Mouse (Mus musculus) megakaryocyte, embryonic 14.5 days (primary cell): ENCODE results near the gene Cpt1c. TPM values are rescaled to one million over a fixed set of nuclear protein-coding genes. Genes with fewer than 3 reads are reported as not detected.

Experiments used
- H3K27me3 ChIP-seq: replicated peaks from 2 replicates; pipeline ENCODE3; 2012; ENCODE audit warnings: inconsistent platforms
- H3K36me3 ChIP-seq: replicated peaks from 2 replicates; pipeline ENCODE3; 2012; ENCODE audit warnings: low read length, inconsistent platforms, mixed read lengths
- H3K4me1 ChIP-seq: 2 replicates; pipeline ENCODE4 v1.6.1; 2012; ENCODE audit warnings: inconsistent platforms
- H3K4me3 ChIP-seq: replicated peaks from 2 replicates; pipeline ENCODE3; 2012; ENCODE audit warnings: moderate library complexity, mild to moderate bottlenecking, inconsistent platforms
- H3K9me3 ChIP-seq: 2 replicates; pipeline ENCODE4 v1.6.1; 2012; ENCODE audit warnings: inconsistent platforms
- FLI1 ChIP-seq: IDR thresholded peaks from 2 replicates; pipeline ENCODE4 v1.6.1; 2012; ENCODE audit warnings: low read length, inconsistent platforms, mixed read lengths
- GATA1 ChIP-seq: IDR thresholded peaks from 3 replicates; pipeline ENCODE4 v1.6.1; 2012; ENCODE audit warnings: mixed read lengths, low read length, inconsistent platforms, borderline replicate concordance
- polyA plus RNA-seq: library from polyadenylated mRNA; stranded (reverse); fragments of >175 nt; gene quantifications from 2 replicates; pipeline ENCODE4 v1.2.3, GENCODE M21; 2012; ENCODE audit warnings: low replicate concordance; ENCODE audit not compliant: insufficient read depth

Cpt1c gene
- polyA plus RNA-seq, 1 experiment: 0.82 TPM

- no peak for TF ChIP-seq GATA1
- H3K36me3 ChIP-seq: no peaks in the 10 kb centered on the region
- peaks cover 45% of the 10 kb centered on the region for H3K4me1 ChIP-seq
- no peaks in the 10 kb centered on the region for H3K9me3 ChIP-seq
- H3K4me3 ChIP-seq: no peak overlapping the region
- H3K27me3 ChIP-seq: peaks cover 57% of the 10 kb centered on the region
Observed at GRCm38 (mm10) chr7:44956266-44956665, 18.4 kb downstream of the Cpt1c start.

GRCm38 (mm10) chr7:44955628-44956027 is 19.0 kb downstream of the Cpt1c start:
- Histone ChIP-seq H3K27me3 (peaks cover 58% of the 10 kb centered on the region), H3K4me3 (no peak overlapping the region), H3K4me1 (peaks cover 39% of the 10 kb centered on the region), H3K9me3 (no peaks in the 10 kb centered on the region), H3K36me3 (no peaks in the 10 kb centered on the region)
- TF ChIP-seq GATA1 (no peak), FLI1 (no peak)

GRCm38 (mm10) chr7:44954091-44954885 is 20.4 kb downstream of the Cpt1c start:
- peaks cover 42% of the 10 kb centered on the region for H3K4me1 ChIP-seq
- H3K27me3 ChIP-seq: peaks cover 60% of the 10 kb centered on the region
- H3K4me3 ChIP-seq: no peak overlapping the region
- H3K36me3 ChIP-seq: no peaks in the 10 kb centered on the region
- no peaks in the 10 kb centered on the region for H3K9me3 ChIP-seq
- TF ChIP-seq FLI1 (no peak), GATA1 (no peak)

GRCm38 (mm10) chr7:44953561-44953960 is 21.1 kb downstream of the Cpt1c start:
- TF ChIP-seq FLI1: no peak
- no peak for TF ChIP-seq GATA1
- Histone ChIP-seq H3K27me3 (peaks cover 58% of the 10 kb centered on the region), H3K36me3 (no peaks in the 10 kb centered on the region), H3K4me3 (no peak overlapping the region), H3K9me3 (no peaks in the 10 kb centered on the region), H3K4me1 (peaks cover 42% of the 10 kb centered on the region)

- TF ChIP-seq FLI1 (no peak), GATA1 (no peak)
- Histone ChIP-seq H3K36me3 (no peaks in the 10 kb centered on the region), H3K4me1 (peaks cover 34% of the 10 kb centered on the region), H3K4me3 (peak overlapping the region; percentile 93), H3K9me3 (no peaks in the 10 kb centered on the region), H3K27me3 (peaks cover 66% of the 10 kb centered on the region)
Observed at GRCm38 (mm10) chr7:44952611-44953306, 21.9 kb downstream of the Cpt1c start.

GRCm38 (mm10) chr7:44951960-44952359 is 22.7 kb downstream of the Cpt1c start:
- TF ChIP-seq FLI1: no peak
- no peak for TF ChIP-seq GATA1
- H3K4me1 ChIP-seq: peaks cover 30% of the 10 kb centered on the region
- peak overlapping the region; percentile 93 for H3K4me3 ChIP-seq
- H3K27me3 ChIP-seq: peaks cover 71% of the 10 kb centered on the region
- no peaks in the 10 kb centered on the region for H3K36me3 ChIP-seq
- no peaks in the 10 kb centered on the region for H3K9me3 ChIP-seq

GRCm38 (mm10) chr7:44949922-44950321 is 24.7 kb downstream of the Cpt1c start:
- Histone ChIP-seq H3K4me3 (peak overlapping the region; percentile 33), H3K9me3 (no peaks in the 10 kb centered on the region), H3K4me1 (peaks cover 27% of the 10 kb centered on the region), H3K27me3 (peaks cover 75% of the 10 kb centered on the region), H3K36me3 (no peaks in the 10 kb centered on the region)
- TF ChIP-seq FLI1: no peak
- no peak for TF ChIP-seq GATA1

GRCm38 (mm10) chr7:44942904-44943303 is 31.7 kb downstream of the Cpt1c start, which contains the start of gene Tsks:
Gene Tsks (plus strand): TSS chr7:44943204.
- Histone ChIP-seq H3K9me3 (no peaks in the 10 kb centered on the region), H3K36me3 (no peaks in the 10 kb centered on the region), H3K4me3 (no peak within 1 kb of the TSS), H3K27me3 (peaks cover 34% of the 10 kb centered on the region), H3K4me1 (no peaks in the 10 kb centered on the region; the same call in 1 of the 2 replicates)
- TF ChIP-seq FLI1 (no peak), GATA1 (no peak)

GRCm38 (mm10) chr7:44938680-44939079 is 36.0 kb downstream of the Cpt1c start:
- Histone ChIP-seq H3K9me3 (peaks cover 16% of the 10 kb centered on the region), H3K27me3 (peaks cover 8% of the 10 kb centered on the region), H3K36me3 (no peaks in the 10 kb centered on the region), H3K4me1 (no peaks in the 10 kb centered on the region), H3K4me3 (no peak overlapping the region)
- TF ChIP-seq GATA1 (no peak), FLI1 (no peak)
